Mouse (Mus musculus): ENCODE data around the gene Rcbtb2. TPM values are rescaled to one million over a fixed set of nuclear protein-coding genes. Genes with fewer than 3 reads are reported as not detected.

Gene Rcbtb2
- polyA plus RNA-seq, 1 experiment: 11.8 TPM

- TF ChIP-seq E2F4 (IDR thresholded peaks at IDR 0.05; ENCODE audit: insufficient read depth): no peak
- TF ChIP-seq TCF12 (IDR thresholded peaks at IDR 0.05; ENCODE audit: insufficient read depth, poor library complexity, severe bottlenecking): no peak
- no peak for TF ChIP-seq POLR2AphosphoS2 (IDR thresholded peaks at IDR 0.05; ENCODE audit: insufficient read length, low read depth)
- TF ChIP-seq POLR2A (IDR thresholded peaks at IDR 0.05; ENCODE audit: insufficient read length, low read depth): no peak
- no peak for TF ChIP-seq CEBPB (IDR thresholded peaks at IDR 0.05; ENCODE audit: insufficient read depth, poor library complexity, severe bottlenecking)
- TF ChIP-seq TCF3 (IDR thresholded peaks at IDR 0.05; ENCODE audit: insufficient read length, low read depth): no peak
- no peak for TF ChIP-seq MYOG (IDR thresholded peaks at IDR 0.05; ENCODE audit: control insufficient read depth in 1 of 3, insufficient read depth in 1 of 3, insufficient read length in 2 of 3, low read depth in 2 of 3)
- no peak for TF ChIP-seq MYOD1 (IDR thresholded peaks at IDR 0.05; ENCODE audit: control insufficient read depth in 1 of 3, insufficient read length in 2 of 3, low read depth in 2 of 3)
- TF ChIP-seq MAX (IDR thresholded peaks at IDR 0.05; ENCODE audit: low read depth): no peak
- TF ChIP-seq REST (IDR thresholded peaks at IDR 0.05; ENCODE audit: insufficient read depth, insufficient read length): no peak
- no peak for TF ChIP-seq USF1 (IDR thresholded peaks at IDR 0.05; ENCODE audit: low read depth)
- TF ChIP-seq SRF (IDR thresholded peaks at IDR 0.05; ENCODE audit: control insufficient read depth, insufficient read length, low read depth): no peak
- Histone ChIP-seq H3K27me3 (ENCODE audit: control insufficient read depth, insufficient read depth, insufficient read length) (no peaks in the 10 kb centered on the region), H3K4me2 (ENCODE audit: low read depth) (no peak overlapping the region), H3ac (ENCODE audit: control insufficient read depth, insufficient read length) (no peak overlapping the region), H3K79me2 (ENCODE audit: control insufficient read depth, insufficient read depth) (no peaks in the 10 kb centered on the region), H3K4me3 (no peak overlapping the region), H3K36me3 (ENCODE audit: control insufficient read depth, insufficient read depth) (no peaks in the 10 kb centered on the region)
Measured at GRCm38 (mm10) chr14:73174091-73174995, 51.5 kb downstream of the Rcbtb2 start.

DNA sequence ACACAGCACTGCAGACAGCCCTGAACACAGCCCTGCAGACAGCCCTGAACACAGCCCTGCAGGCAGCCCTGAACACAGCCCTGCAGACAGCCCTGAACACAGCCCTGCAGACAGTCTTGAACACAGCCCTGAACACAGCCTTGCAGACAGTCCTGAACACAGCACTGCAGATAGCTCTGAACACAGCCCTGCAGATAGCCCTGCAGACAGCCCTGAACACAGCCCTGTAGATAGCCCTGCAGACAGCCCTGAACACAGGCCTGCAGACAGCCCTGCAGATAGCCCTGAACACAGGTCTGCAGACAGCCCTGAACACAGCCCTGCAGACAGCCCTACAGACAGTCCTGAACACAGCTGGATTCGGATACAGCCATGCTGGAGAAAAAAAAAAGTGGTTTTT, 52.2 kb downstream of the Rcbtb2 start:
- Histone ChIP-seq H3K79me2 (ENCODE audit: control insufficient read depth, insufficient read depth) (no peaks in the 10 kb centered on the region), H3K4me2 (ENCODE audit: low read depth) (no peak overlapping the region), H3K4me3 (no peak overlapping the region), H3K36me3 (ENCODE audit: control insufficient read depth, insufficient read depth) (no peaks in the 10 kb centered on the region), H3K27me3 (ENCODE audit: control insufficient read depth, insufficient read depth, insufficient read length) (no peaks in the 10 kb centered on the region), H3ac (ENCODE audit: control insufficient read depth, insufficient read length) (no peak overlapping the region)
- TF ChIP-seq USF1 (IDR thresholded peaks at IDR 0.05; ENCODE audit: low read depth): no peak
- TF ChIP-seq MYOD1 (IDR thresholded peaks at IDR 0.05; ENCODE audit: control insufficient read depth in 1 of 3, insufficient read length in 2 of 3, low read depth in 2 of 3): no peak
- no peak for TF ChIP-seq SRF (IDR thresholded peaks at IDR 0.05; ENCODE audit: control insufficient read depth, insufficient read length, low read depth)
- no peak for TF ChIP-seq TCF3 (IDR thresholded peaks at IDR 0.05; ENCODE audit: insufficient read length, low read depth)
- TF ChIP-seq CEBPB (IDR thresholded peaks at IDR 0.05; ENCODE audit: insufficient read depth, poor library complexity, severe bottlenecking): no peak
- no peak for TF ChIP-seq POLR2AphosphoS2 (IDR thresholded peaks at IDR 0.05; ENCODE audit: insufficient read length, low read depth)

GRCm38 (mm10) chr14:73175814-73176213, 53.0 kb downstream of the Rcbtb2 start:
- Histone ChIP-seq H3ac (ENCODE audit: control insufficient read depth, insufficient read length) (no peak overlapping the region), H3K79me2 (ENCODE audit: control insufficient read depth, insufficient read depth) (no peaks in the 10 kb centered on the region), H3K4me3 (no peak overlapping the region), H3K4me2 (ENCODE audit: low read depth) (no peak overlapping the region), H3K36me3 (ENCODE audit: control insufficient read depth, insufficient read depth) (no peaks in the 10 kb centered on the region), H3K27me3 (ENCODE audit: control insufficient read depth, insufficient read depth, insufficient read length) (no peaks in the 10 kb centered on the region)
- no peak for TF ChIP-seq CEBPB (IDR thresholded peaks at IDR 0.05; ENCODE audit: insufficient read depth, poor library complexity, severe bottlenecking)
- TF ChIP-seq REST (IDR thresholded peaks at IDR 0.05; ENCODE audit: insufficient read depth, insufficient read length): no peak
- TF ChIP-seq USF1 (IDR thresholded peaks at IDR 0.05; ENCODE audit: low read depth): no peak
- TF ChIP-seq TCF12 (IDR thresholded peaks at IDR 0.05; ENCODE audit: insufficient read depth, poor library complexity, severe bottlenecking): no peak
- TF ChIP-seq TCF3 (IDR thresholded peaks at IDR 0.05; ENCODE audit: insufficient read length, low read depth): no peak
- no peak for TF ChIP-seq POLR2AphosphoS2 (IDR thresholded peaks at IDR 0.05; ENCODE audit: insufficient read length, low read depth)
- TF ChIP-seq POLR2A (IDR thresholded peaks at IDR 0.05; ENCODE audit: insufficient read length, low read depth): no peak
- TF ChIP-seq MYOD1 (IDR thresholded peaks at IDR 0.05; ENCODE audit: control insufficient read depth in 1 of 3, insufficient read length in 2 of 3, low read depth in 2 of 3): no peak
- no peak for TF ChIP-seq MYOG (IDR thresholded peaks at IDR 0.05; ENCODE audit: control insufficient read depth in 1 of 3, insufficient read depth in 1 of 3, insufficient read length in 2 of 3, low read depth in 2 of 3)
- TF ChIP-seq E2F4 (IDR thresholded peaks at IDR 0.05; ENCODE audit: insufficient read depth): no peak
- TF ChIP-seq SRF (IDR thresholded peaks at IDR 0.05; ENCODE audit: control insufficient read depth, insufficient read length, low read depth): no peak
- TF ChIP-seq MAX (IDR thresholded peaks at IDR 0.05; ENCODE audit: low read depth): no peak

DNA sequence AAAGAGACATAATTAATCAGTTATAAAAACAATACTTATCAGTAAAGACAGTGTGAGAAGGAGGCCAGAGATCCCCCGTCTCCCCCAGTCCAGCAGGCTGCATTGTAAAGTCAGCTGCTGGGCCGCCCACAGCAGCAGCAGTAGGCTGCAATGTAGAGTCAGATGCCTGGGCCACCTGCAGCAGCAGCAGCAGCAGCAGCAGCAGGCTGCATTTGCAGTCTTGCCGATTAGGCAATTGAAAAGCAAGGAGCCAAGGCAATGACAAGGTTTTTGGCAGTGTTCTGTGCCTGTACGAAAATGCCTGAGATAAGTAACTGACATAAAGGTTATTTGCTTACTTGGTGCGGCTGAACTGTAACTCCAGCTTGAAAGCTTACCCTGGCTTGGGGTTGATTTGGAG, 53.4 kb downstream of the Rcbtb2 start:
- Histone ChIP-seq H3K36me3 (ENCODE audit: control insufficient read depth, insufficient read depth) (no peaks in the 10 kb centered on the region), H3K4me3 (no peak overlapping the region), H3K4me2 (ENCODE audit: low read depth) (no peak overlapping the region), H3ac (ENCODE audit: control insufficient read depth, insufficient read length) (no peak overlapping the region), H3K79me2 (ENCODE audit: control insufficient read depth, insufficient read depth) (no peaks in the 10 kb centered on the region), H3K27me3 (ENCODE audit: control insufficient read depth, insufficient read depth, insufficient read length) (no peaks in the 10 kb centered on the region)
- TF ChIP-seq POLR2AphosphoS2 (IDR thresholded peaks at IDR 0.05; ENCODE audit: insufficient read length, low read depth) (no peak), POLR2A (IDR thresholded peaks at IDR 0.05; ENCODE audit: insufficient read length, low read depth) (no peak), USF1 (IDR thresholded peaks at IDR 0.05; ENCODE audit: low read depth) (no peak), REST (IDR thresholded peaks at IDR 0.05; ENCODE audit: insufficient read depth, insufficient read length) (no peak), MYOD1 (IDR thresholded peaks at IDR 0.05; ENCODE audit: control insufficient read depth in 1 of 3, insufficient read length in 2 of 3, low read depth in 2 of 3) (no peak), MAX (IDR thresholded peaks at IDR 0.05; ENCODE audit: low read depth) (no peak), SRF (IDR thresholded peaks at IDR 0.05; ENCODE audit: control insufficient read depth, insufficient read length, low read depth) (no peak), TCF3 (IDR thresholded peaks at IDR 0.05; ENCODE audit: insufficient read length, low read depth) (no peak), MYOG (IDR thresholded peaks at IDR 0.05; ENCODE audit: control insufficient read depth in 1 of 3, insufficient read depth in 1 of 3, insufficient read length in 2 of 3, low read depth in 2 of 3) (no peak), TCF12 (IDR thresholded peaks at IDR 0.05; ENCODE audit: insufficient read depth, poor library complexity, severe bottlenecking) (no peak), CEBPB (IDR thresholded peaks at IDR 0.05; ENCODE audit: insufficient read depth, poor library complexity, severe bottlenecking) (no peak), E2F4 (IDR thresholded peaks at IDR 0.05; ENCODE audit: insufficient read depth) (no peak)

Data from myocyte (in vitro differentiated cells).